Mouse (Mus musculus) left cerebral cortex, adult 11 months (tissue): ENCODE measurements around the gene Capn11.

ENCODE experiments used
- DNase-seq: peaks from one replicate; pipeline ENCODE4 v3.0.0; 2022; ENCODE audit warnings: low spot score

Gene Capn11

DNA sequence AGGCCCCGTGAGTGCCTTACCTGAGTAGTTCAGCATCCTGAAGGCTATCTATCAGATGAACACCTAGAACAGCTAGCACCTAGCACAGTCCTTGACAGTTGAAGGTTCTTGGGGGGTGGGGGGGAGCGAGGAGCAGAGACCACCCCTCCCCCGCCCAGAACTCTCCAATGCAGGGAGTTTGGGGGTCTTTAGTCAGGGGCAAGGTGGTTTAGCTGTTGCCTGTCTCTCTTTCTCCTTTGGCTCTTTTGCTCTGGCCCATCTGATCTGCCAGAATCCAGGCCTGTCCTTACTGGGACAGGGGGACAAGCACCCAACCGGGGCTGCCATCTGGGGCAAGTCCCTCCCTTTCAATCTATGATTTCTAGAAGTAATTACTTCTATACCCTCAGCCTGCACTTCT lies at the start of gene Capn11:
Gene Capn11, minus strand, starts transcription at position 101 of the 400 bp plus-strand sequence.
- DNase-seq: no peak

DNA sequence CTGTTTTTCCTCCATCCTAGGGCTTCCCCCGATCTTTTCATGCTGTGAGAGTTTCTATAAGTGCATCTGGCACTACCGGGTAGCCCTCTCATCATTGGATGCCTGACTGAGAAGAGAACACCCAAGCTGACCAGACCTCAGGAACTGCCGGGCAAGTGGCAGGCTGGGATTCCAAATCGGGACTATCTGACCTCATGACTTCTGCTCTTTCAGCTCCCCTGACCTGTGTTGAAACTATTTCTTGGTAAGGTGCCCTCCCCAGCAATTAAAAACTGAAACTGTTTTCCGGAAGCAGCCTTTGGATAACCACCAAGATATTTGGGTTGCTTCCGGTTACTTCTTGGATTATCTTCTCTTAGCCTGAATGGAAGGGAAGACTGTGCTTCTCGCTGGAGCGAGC lies 49.1 kb upstream of the Capn11 start:
- DNase-seq: no peak

DNA sequence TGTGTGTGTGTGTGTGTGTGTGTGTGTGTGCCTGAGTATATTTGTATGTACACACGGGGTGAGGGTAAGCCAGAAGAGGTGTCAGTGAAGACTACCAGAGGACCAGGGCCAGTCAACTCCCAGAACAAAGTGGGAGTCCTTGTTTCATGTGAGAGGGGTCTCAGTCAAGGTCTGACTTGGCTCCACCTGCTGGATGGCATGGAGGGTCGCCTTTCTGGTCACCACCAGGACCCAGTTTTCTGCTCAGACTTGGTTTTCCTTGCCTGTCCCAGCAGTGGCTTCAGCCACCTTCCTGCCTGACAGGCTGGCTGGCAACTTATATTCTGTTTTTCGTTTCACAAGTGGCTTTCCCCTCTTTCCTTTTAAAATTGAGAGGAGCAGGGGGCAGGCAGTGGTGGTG lies 48.3 kb upstream of the Capn11 start:
- DNase-seq: no peak

DNA sequence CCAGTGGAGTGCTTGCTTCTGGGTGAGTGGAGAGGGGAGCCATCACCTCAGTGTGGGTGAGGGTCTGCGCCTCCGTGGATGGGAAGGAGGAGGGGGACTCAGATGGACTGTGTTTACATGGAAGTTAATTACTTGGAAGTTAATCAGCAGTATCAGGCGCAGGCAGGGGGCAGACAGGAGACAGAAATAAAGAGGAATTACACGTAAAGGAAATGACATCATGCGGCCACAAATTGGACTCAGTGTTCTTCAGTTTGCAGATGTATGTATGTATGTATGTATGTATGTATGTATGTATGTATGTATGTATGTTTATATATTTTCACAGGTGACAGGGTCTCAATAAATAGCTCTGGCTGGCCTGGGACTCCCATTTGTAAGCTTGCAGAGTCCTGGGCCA lies 47.7 kb upstream of the Capn11 start:
- DNase-seq: no peak

DNA sequence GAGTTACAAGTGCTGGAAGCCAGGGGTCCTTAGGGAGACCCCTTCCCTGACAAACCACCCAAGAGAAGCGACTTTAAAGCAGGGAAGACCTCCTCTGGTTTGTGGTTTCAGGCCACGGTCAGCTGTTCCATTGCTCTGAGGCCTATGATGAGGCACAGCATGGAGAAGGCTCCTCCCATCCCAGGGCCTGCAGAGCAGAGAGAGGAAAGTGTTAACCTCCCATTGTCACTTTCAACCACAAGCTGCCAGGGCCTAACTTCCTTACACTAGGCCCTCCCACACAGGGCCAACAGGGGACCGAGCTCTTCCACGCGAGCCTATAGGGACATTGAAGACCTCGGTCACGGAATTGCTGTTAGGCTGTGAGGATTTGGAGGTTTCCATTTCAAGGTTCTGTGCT lies 44.1 kb upstream of the Capn11 start:
- DNase-seq: no peak

DNA sequence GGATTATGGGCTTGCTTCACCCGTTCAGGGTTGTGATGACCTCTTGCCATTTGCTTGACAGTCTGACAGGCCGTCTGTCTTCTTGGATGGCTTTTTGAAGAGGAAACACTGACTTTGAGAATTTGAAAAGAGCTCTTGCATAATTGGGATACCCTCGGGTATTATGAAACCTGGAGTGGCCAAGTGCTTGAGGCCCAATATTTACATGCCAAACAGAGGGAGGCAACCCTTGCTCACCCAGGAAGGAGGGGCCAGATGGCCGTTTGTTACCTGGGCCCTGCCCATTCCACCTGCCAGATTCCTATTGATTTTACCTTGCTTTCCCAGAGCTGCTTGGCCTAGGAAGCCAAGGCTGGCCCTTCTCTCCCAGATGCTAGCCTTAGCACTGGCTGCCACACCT lies 43.1 kb upstream of the Capn11 start:
- DNase-seq: no peak

DNA sequence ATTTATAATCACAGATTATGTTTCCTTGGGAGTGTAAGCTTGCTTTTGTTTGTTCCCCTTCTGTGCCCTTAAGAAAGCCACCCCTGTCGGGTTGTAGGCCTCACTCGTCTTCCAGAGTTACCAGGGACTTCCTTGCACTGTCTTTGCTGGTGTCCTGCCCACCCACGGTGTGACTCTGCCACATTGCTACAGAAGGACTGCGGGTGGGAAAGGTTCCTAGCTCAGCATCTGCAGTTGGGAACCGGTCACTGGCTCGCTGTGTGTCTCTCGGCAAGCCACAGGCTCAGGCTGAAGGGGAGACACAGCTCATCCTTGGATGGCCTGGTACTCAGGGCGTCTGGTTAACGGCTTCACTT lies 42.1 kb upstream of the Capn11 start:
- DNase-seq: no peak

DNA sequence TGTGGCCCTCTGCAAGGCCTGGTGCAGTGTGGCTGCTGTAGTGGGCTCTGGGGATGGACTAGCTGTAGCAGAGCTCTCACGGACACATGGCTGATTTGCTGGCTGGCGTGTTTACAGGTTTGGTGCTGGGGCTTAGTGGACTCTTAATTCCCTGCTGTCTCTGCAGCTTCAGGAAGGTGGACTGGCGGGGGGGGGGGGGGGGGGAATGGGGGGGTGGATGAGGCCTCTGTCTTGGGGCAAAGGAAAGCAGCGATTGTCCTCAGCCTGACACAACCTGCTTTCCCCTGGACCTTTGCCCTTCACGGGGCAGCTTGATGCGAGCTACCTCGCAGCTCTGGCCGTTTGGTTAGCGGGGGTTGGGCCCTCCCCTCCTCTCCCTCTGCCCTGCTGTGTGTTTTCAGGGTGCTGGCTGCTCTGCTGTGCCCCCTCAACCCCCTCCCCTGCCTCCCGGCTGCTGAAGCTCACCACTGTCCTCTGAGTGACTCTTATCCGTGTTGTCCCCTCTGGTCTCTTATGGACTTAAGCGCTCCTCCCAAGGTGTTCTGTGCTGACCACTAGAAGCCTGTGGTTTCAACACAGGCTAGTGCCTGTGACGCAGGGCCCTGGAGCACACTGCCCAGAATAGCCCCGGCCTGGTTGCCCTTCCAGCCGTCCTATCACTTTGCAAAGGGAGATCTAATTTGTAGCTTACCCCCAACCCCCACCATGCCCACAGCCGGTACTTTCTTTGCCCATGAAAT lies 41.5 kb upstream of the Capn11 start:
- DNase-seq: no peak

DNA sequence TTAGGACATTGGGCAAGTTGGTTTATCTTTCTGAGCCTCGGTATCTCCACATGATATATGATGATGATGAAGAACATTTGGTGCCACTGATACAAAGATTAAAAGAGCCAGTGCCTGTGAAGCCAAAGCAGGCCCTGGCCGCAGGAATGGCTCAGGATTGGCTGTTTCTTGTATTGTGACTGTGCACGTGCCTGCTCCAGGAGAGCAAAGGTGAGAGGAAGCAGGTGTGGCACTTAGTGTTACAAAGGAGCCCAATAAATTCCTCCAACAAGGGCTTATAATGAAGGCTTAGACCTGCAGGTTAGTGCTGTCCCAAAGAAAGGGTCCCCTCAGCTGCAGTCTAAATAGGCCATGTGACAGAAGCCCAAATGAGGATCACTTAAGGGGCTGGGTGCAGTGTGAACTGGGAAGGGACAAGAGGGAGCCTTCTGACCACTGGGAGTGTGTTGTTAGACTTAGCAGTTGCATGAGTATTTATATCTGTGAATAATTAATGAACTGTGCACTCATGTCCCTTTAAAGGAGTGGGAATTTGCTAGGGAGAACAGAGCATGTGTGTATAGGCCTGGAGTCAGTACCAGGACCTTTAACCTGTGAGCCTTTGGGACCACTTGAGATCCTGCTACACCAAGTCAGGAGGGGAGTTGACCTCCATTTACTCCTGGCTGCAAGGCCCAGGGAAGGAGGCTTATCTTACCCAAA lies 40.1 kb upstream of the Capn11 start:
- no peak for DNase-seq

DNA sequence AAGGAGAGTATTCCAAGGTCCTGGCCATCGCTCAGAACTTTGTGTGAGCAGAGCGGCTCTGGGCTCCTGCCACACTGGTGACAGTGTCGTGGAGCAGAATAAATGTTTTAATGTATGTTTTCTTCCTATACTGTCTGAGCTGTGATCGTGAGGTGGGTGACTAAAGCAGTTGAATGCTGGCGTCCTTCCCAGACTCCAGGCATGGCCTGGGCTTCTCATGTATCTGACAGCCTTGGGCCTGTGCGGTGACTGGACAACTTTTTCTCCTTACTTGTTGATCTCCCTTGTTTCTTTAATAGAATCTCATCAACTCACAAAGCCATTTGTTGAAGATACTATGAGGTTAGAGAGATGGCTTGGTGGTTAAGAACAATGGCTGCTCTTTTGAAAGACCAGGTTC lies 39.2 kb upstream of the Capn11 start:
- no peak for DNase-seq

DNA sequence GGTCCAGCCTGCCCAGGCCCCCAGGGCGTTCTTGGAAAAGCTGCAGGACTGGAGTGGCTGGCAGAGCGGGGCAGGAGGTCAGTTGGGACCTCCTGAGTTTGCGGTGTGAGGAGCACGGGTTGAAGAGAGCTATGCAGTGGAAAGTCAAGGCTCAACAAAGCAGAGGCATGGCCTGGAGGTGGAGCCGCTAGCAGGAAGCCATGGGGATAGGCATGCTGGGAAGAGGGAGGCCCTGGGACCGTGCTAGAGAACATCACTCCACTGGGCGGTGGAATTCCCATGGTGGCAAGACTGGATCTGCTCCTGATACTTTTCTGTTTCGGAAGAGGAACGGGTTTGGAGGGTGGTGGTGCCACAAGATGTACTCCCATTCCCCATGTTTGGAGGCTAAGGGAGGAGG lies 37.9 kb upstream of the Capn11 start:
- no peak for DNase-seq

DNA sequence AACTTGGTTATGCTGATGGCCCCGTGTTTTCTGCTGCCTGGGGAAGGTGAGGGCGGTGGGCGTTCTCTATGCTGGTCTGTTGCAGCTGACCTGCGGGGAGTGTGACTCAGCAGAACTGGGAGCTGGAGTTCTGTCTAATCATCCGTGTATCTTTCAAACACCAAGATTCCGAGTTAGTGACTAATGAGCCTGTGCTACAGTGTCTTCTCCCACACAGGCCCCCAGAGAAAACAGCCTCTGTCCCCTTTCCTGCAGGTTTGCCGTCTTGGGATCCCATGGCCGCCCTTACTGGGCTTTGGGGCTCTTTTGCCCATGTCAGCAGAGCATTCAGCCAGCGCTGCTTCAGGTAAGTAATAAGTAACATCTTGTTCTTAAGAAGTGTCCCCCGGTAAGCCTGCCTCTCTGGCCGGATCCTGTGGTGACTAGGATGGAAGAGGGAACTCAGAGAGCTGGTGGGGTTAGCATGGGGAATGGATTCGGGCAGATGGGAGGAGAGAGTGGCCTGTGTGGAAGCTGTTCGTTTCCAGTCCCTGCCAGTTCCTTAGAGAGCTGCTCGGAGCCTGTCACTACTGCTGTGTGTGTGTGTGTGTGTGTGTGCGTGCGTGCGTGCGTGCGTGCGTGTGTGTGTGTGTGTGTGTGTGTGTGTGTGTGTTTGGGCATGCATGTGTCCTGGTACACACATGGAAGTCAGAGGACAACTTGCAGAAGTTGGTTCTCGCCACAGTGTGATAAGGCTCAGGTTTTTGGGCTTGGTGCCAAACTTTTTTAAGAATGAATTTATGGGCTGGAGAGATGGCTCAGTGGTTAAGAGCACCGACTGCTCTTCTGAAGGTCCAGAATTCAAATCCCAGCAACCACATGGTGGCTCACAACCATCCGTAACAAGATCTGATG lies 36.3 kb upstream of the Capn11 start:
- DNase-seq: no peak

DNA sequence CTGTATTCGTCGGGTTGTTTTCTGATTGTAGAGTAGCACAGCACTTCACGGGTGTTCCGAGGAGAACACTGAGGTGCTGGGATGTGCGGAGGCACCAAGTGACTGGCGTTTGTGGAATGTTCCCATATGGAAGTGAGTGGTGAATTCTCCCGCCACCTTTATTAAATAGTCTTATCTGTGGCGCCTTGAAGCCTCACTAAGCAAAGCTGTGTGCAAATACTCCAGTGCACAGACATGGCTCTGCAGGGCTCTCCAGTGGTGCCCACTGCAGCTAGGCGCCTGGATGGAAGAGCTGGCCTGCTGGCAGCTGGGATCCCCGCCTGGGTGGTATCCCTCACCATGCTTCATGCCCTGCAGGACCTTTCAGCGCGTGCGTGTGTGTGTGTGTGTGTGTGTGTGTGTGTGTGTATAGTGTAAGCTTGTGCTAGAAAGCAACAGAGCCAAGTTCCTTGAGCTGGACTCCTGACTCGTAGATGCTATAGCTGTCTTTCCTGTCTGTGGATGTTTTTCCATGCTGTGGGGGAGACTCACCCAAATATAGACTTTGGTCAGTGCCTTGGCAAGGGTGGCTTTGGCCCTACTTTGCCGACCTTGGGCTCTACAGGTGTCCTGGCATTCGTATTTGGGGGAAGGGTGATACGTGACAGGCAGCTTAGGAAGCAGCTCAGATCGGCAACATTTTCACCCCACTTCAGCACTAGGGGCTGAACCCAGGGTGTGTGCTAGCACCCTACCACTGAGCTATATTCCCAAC lies 34.9 kb upstream of the Capn11 start:
- no peak for DNase-seq

DNA sequence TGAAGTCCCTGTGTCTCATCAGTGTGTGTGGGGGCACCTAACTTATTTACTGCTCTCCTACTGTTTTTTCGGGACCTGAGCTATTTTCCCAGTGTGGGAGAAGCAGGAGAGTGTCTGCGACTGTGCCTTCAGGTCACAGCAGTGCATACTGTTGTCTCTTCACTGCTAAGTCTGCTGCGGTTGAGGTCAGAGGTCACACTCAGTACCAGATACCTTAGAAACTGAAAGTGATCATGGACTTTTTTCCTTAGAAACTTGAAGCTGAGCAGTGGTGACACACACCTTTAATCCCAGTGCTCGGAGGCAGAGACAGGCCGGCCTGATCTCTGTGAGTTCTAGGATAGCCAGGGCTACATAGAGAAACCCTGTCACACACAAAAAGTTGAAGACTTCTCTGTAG lies 33.0 kb upstream of the Capn11 start:
- no peak for DNase-seq

DNA sequence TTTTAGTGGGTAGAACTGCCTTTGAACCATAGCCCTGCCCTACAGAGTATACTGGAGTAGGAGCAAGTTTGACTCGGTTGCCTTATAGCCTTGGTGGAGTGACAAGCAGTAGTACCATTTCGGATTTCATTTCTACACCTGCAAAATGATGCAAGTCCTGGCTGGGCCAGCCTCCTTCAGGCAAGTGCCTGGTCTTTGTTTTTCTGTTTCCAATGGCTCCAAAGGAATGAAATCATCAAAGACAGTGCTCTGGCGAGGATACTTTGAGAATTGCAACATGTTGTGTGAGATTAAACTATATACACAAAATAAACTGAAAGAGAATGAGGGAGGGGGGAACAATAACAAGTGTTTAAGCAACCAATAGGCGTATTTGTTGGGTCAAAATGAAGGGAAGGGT lies 30.9 kb upstream of the Capn11 start:
- DNase-seq: no peak

DNA sequence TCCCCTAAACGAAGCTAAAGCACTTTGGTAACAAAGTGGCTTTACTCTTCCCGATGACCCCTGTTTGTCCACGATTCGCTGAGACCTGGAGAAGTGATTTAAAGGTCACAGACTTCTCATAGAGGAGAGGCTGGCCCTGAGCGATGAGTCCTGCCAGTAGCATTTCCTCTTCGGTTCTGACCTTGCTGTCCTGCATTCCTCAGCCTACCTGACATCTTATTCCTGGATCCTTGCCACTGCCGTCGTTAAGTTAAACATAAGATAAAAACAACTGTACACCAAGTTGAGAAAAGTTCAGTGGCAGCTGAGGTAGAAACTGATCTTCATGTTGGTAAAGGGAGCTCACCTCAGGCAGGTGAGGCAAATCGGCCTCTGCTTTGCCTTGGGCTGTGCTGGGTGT lies 30.0 kb upstream of the Capn11 start:
- no peak for DNase-seq

DNA sequence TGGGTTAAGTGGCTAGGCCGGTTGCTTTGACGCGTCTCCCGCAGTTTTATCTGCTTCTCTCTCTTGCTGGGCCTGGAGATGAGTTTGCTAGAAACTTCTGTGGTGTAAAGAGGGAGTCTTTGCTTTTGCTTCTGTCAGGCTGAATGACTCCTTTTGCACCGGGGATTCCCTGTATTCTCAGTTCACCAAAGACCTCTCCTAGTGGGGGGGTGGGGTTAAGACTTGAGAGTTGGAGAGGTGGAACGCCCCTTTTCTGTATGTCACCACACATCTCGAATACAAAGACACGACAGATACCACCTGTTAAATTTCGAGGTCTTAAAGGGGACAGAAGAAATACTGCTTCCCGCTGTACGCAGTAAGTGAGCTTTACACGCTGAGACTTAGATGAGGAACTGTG lies 27.6 kb upstream of the Capn11 start, which contains the start of gene Tmem63b:
Gene Tmem63b, minus strand, starts transcription at position 190 of the 400 bp plus-strand sequence.
- DNase-seq: no peak

DNA sequence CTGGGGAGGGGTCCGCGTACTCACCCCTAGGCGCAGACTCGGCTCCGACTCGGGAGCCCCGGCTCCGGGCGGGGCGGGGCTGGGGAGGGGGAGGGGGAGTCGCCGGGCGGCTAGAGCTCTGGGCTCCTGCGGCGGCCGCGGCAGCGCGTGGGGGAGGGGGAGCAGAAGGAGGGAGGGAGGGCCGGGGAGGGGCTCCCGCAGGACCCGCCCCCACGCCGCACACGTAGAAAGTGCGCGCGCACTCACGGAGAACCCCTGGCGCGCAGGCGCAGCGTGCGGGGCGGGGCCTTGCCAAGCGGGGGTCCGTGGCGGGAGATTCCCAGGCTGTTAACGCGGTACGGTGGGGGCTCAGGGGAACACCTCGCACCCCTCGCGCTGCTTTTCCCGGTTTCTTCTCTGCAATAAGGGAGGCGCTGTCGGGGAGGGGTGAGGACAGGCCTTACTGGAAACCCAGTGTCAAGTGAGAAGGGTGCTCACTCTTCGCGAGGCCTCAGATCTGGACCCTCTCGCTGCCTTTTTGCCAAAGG lies 27.0 kb upstream of the Capn11 start, which contains the start of gene Mrpl14:
Gene Mrpl14, plus strand, starts transcription at position 230 of the 527 bp plus-strand sequence.
- peak; percentile 75 for DNase-seq

DNA sequence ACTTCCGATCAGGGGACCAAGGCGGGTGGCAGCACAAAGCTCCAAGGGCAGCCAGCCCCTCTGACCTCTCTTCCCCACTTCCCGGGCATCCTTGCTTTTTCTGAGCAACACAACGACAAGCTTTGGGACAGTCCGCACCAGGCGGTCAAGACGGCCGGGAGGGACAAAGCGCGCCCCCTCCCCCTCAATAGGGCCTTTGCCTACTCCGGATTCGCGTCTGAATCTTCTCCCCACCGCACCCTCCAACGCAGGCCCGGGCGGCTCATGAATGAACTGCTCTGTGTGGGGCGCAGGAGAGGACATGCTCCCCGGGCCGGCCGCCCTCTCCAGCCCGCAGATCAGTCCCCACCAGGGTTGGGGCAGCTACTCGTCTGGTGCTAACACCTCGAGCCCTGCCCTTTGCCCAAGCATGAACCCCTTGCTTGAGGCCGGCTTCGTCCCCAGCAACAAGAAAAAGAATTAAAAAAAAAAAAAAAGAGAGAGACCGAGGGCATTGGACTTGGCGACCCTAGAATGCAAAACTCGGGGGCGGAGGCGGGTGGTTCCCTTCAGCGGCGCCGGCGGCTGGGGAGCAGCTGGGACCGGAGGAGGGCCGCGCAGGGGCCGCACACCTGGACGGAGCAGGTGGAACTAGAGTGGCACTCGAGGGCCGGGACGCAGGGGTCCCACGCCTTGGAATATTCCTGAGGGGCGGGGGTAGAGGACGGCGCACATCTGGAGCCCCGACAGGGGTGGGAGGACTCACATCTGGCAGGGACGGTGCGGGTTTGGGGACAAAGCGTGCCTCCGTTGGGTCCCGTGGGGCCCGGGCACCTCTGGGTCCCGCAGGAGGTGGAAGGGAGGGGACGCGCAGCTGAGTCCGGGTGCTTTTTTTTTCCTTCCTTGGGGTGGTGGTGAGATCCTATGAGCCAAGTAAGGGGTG lies 26.3 kb upstream of the Capn11 start:
- no peak for DNase-seq

DNA sequence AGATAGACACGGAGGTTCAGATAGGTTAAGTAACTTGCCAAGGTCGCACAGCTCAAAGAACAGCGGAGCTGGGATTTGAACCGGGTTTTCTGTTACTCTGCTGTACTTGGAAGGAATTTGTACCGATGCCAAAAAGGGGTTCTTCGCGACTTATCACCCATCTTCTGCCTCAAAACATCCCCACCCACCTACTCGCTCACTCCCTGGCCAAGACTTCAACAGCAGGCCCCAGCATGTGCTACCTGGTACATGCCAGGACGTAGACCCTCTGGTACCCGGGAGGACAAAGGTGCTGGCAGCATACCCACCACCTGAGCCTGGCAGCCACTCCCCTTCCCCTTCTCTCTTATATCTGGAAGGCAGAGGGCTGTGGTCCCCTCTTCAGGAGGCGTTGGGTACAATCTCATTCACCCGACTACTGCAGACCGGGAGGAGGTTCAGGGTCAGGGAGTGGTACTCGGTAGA lies 25.6 kb upstream of the Capn11 start:
- DNase-seq: no peak

DNA sequence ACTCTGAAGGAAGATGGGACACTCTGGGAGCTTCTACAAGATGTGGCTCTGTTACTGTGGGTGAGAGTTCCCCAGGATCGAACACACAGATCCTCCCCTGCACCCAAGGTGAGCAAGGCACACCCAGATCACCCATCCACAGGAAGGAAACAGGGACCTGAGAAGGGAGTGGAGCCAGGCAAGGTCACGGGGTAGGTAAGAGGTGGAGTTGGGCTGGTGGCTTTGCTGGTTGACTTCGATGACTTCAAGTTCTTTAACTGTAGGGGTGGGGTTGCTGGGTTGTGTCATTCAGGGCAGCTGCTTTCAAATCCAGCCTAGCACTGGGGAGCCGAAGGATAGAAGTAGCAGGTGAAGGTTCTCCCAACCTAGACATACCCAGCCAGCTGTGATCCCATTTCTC lies 23.7 kb upstream of the Capn11 start:
- DNase-seq: no peak
